Mouse (Mus musculus) liver, adult 2 months (tissue): ENCODE data around the gene Scamp2. TPM values are rescaled to one million over a fixed set of nuclear protein-coding genes. Genes with fewer than 3 reads are reported as not detected.

Source experiments
- DNase-seq: peaks from one replicate; pipeline ENCODE4 v3.0.0-alpha.2; 2011; ENCODE audit warnings: low read depth, low spot score; ENCODE audit errors: extremely low read depth
- H3K27ac ChIP-seq: fragments of 200-500 bp; replicated peaks from 2 replicates; pipeline ENCODE4 v1.5.1; 2012; ENCODE audit warnings: low read depth, mild to moderate bottlenecking, control low read depth, inconsistent platforms, low read length; ENCODE audit not compliant: insufficient read depth
- H3K27me3 ChIP-seq: fragments of 200-500 bp; 2 replicates; pipeline ENCODE4 v1.6.1; 2012; ENCODE audit warnings: mild to moderate bottlenecking, moderate library complexity, low read length, inconsistent platforms; ENCODE audit not compliant: control insufficient read depth, insufficient read depth
- H3K36me3 ChIP-seq: fragments of 200-500 bp; 2 replicates; pipeline ENCODE4 v1.6.1; 2012; ENCODE audit warnings: low read length, inconsistent platforms; ENCODE audit not compliant: control insufficient read depth, insufficient read depth
- H3K4me1 ChIP-seq: fragments of 200-500 bp; 2 replicates; pipeline ENCODE4 v1.6.1; 2011; ENCODE audit warnings: low read length; ENCODE audit not compliant: control insufficient read depth, insufficient read depth
- H3K4me3 ChIP-seq: fragments of 200-500 bp; 2 replicates; pipeline ENCODE4 v1.5.1; 2011; ENCODE audit warnings: low read depth, mild to moderate bottlenecking, control low read depth, low read length, moderate library complexity; ENCODE audit not compliant: insufficient read depth
- H3K79me2 ChIP-seq: fragments of 200-500 bp; 2 replicates; pipeline ENCODE4 v1.6.1; 2012; ENCODE audit warnings: inconsistent platforms, mild to moderate bottlenecking, low read length, moderate library complexity; ENCODE audit not compliant: control insufficient read depth, insufficient read depth
- H3K9ac ChIP-seq: fragments of 200-500 bp; 2 replicates; pipeline ENCODE4 v1.6.1; 2012; ENCODE audit warnings: low read depth, mild to moderate bottlenecking, control low read depth, inconsistent platforms, low read length
- CTCF ChIP-seq: fragments of 200-500 bp; IDR thresholded peaks from 2 replicates; pipeline ENCODE4 v1.5.1; 2011; ENCODE audit warnings: low read depth, low read length, control low read depth
- POLR2A ChIP-seq: fragments of 200-500 bp; IDR thresholded peaks from 2 replicates; pipeline ENCODE4 v1.6.1; 2011; ENCODE audit warnings: low read length, control low read depth; ENCODE audit not compliant: insufficient read depth; ENCODE audit errors: extremely low read depth
- WGBS: fragments of 180-500 bp; shearing (Covaris S2); methylation state at CpG from one replicate; pipeline ENCODE4 v1.1.7; 2018; 5-methylcytosine and 5-hydroxymethylcytosine counted together
- polyA plus RNA-seq: library from polyadenylated mRNA; depleted of rRNA; stranded (reverse); fragments of >200 nt; gene quantifications from 2 replicates; pipeline ENCODE4 v1.2.3, GENCODE M21; 2012
- total RNA-seq: library from RNA; depleted of rRNA; stranded (reverse); fragments of >200 nt; gene quantifications from 2 replicates; pipeline ENCODE4 v1.2.3, GENCODE M21; 2014

The Scamp2 gene
- total and polyA plus RNA-seq, 2 experiments: 10.5 to 32.6 TPM

DNA sequence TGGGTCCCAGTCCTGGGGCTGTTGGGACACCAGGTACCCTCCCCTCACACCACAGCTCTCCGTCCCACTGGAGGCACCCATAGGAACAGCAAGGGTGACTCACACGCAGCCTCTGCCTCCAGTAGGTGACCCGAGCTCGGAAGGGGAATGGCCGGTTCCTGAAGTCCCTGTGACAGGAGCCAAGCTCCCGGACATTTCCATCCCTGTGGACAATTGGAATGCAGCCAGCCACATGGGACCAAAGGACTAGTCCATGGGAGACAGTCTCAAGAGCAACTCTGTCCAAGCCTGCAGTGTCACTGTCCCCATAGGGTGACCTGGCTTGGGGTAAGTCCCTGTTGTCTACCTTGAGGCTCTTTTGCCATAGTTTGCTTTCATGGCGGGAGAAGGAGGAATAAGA lies 53.2 kb downstream of the Scamp2 start:
- 69% methylated on average over 7 of the region's 7 CpGs for WGBS
- Histone ChIP-seq H3K27me3 (no peaks in the 10 kb centered on the region), H3K4me1 (no peaks in the 10 kb centered on the region), H3K27ac (no peak overlapping the region), H3K36me3 (no peaks in the 10 kb centered on the region), H3K79me2 (no peaks in the 10 kb centered on the region), H3K9ac (no peak overlapping the region), H3K4me3 (no peak overlapping the region)
- no peak for DNase-seq
- no peak for TF ChIP-seq POLR2A
- TF ChIP-seq CTCF: no peak

DNA sequence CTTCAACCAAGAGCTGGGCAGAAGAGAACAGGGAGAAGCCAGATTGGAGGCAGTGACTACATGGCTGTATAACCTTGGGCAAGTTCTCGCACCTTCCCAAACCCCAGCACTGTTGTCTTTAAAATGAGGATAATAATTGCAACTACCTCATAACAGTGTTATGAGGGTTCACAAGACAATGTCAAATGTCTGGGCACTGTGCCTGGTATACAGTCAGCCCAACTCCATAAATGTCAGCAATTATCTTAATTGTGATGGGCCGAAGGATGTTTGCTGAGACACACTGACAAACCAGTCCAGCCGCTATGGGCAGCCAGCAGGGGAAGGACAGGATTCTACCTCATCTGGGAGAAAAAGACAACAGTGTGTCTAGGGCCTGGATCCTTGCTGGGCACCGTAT lies 54.0 kb downstream of the Scamp2 start:
- Histone ChIP-seq H3K79me2 (no peaks in the 10 kb centered on the region), H3K27me3 (no peaks in the 10 kb centered on the region), H3K27ac (no peak overlapping the region), H3K9ac (no peak overlapping the region), H3K4me3 (no peak overlapping the region), H3K36me3 (no peaks in the 10 kb centered on the region), H3K4me1 (no peaks in the 10 kb centered on the region)
- TF ChIP-seq CTCF (no peak), POLR2A (no peak)
- DNase-seq: no peak
- 77% methylated on average over 4 of the region's 4 CpGs for WGBS

DNA sequence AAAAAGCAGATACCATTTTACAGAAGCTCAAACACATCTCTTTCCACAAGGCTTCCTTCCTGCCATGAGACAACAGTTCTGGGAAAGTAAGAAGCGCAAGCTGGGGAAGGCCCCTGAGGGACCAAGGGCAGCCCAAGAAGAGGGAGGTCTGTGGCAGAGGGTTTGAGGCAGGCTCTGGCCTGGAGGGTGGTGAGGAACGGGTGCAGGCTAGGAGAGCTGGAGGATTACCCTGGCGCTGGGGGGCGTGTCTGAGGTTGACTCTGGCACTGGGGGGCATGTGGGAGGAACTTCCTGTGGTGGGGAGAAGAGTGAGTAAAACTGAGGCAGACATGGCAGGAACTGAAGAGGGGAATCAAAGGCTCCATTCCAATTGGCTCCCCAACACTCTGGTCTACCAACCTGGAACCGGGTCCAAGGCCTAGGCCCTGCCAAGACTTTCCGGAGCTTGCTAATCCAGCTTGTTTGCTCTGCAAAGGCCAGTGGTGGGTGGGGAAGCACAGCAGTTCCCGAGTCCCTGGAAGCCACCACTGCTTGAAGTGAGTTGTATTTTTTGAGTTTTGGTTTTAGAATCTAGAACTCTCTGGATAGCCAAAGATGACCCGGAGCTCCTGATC lies 56.9 kb downstream of the Scamp2 start:
- 68% methylated on average over 8 of the region's 8 CpGs for WGBS
- H3K9ac ChIP-seq: no peak overlapping the region
- no peaks in the 10 kb centered on the region for H3K36me3 ChIP-seq
- H3K27me3 ChIP-seq: no peaks in the 10 kb centered on the region
- no peak overlapping the region for H3K27ac ChIP-seq
- DNase-seq: no peak
- no peaks in the 10 kb centered on the region for H3K4me1 ChIP-seq
- no peak for TF ChIP-seq POLR2A
- TF ChIP-seq CTCF: no peak
- H3K4me3 ChIP-seq: no peak overlapping the region
- no peaks in the 10 kb centered on the region for H3K79me2 ChIP-seq

DNA sequence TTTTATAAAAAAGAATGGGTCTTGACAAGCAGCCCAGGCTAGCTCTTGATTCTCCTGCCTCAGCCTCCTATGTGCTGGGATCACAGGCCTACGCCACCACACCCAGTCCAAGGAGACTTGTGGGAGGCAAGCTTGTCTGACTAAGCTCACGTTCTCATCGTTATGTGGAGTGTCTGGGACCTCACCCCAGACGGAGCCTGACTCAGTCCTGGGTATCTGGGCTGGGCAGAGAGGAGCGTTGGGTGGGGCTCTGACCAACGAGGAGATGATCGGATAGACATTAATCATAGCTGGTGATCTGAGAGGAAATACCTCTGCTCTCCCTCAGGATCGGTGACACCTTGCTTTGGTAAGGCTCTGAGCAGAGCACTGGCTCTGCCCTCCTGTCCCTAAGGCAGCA lies 58.1 kb downstream of the Scamp2 start:
- no peaks in the 10 kb centered on the region for H3K27me3 ChIP-seq
- WGBS: 83% methylated on average over 8 of the region's 8 CpGs
- H3K4me3 ChIP-seq: no peak overlapping the region
- H3K4me1 ChIP-seq: no peaks in the 10 kb centered on the region
- no peak overlapping the region for H3K27ac ChIP-seq
- no peak for TF ChIP-seq POLR2A
- TF ChIP-seq CTCF: no peak
- H3K79me2 ChIP-seq: no peaks in the 10 kb centered on the region
- DNase-seq: no peak
- no peaks in the 10 kb centered on the region for H3K36me3 ChIP-seq
- no peak overlapping the region for H3K9ac ChIP-seq

DNA sequence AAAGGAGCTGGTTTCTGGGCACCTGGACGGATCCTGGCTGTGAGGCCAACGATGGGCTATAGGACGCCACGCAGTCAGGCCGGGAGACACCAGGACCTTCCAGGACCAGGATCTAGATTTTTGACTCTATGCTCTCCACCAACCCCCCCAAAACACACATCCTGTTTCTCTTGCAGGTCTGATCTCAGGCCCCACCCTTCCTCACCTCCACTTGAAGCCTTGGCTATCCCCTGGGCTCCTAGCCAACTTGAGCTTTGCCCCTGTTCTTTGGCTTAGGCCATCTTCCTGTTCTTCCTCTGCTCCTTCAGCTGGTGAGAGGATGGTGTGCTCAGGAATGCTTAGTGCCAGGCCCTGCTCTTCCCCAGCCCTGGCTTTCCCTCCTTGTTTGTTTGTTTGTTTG lies 59.9 kb downstream of the Scamp2 start, which contains the start of gene Lman1l:
TSS of gene Lman1l (minus strand) at position 101 of the 400 bp plus-strand sequence.
- Histone ChIP-seq H3K36me3 (no peaks in the 10 kb centered on the region; the same call in 1 of the 2 replicates), H3K79me2 (no peaks in the 10 kb centered on the region), H3K27me3 (no peaks in the 10 kb centered on the region), H3K4me1 (peaks cover 5% of the 10 kb centered on the region), H3K27ac (no peak within 1 kb of the TSS), H3K9ac (no peak within 1 kb of the TSS), H3K4me3 (no peak within 1 kb of the TSS)
- no peak for DNase-seq
- TF ChIP-seq POLR2A (no peak), CTCF (no peak)
- 93% methylated on average over 5 of the region's 5 CpGs for WGBS

DNA sequence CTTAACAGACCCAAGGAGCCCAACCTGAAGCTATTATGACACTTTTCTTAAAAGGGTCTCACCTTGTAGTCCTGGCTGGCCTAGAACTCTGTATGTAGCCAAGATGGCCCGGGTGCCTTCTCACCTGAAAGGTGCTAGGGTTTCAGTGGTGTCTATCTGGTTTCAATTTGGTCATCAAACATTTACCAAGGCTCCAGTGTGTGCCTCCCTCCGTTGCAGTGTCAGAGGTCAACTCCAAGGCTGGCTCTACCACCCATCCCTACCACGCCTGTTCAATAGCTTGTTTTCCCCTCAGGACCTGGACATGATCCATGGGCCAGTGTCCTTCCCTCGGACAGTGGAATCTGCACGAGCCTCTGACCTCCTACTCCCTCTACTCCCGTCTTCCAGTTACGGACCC lies 63.6 kb downstream of the Scamp2 start:
- no peak for TF ChIP-seq CTCF
- no peak for TF ChIP-seq POLR2A
- WGBS: 15% methylated on average over 7 of the region's 7 CpGs
- Histone ChIP-seq H3K9ac (no peak overlapping the region), H3K79me2 (no peaks in the 10 kb centered on the region), H3K27me3 (no peaks in the 10 kb centered on the region), H3K27ac (peak overlapping the region; percentile 23; the same call in 1 of the 2 replicates), H3K4me3 (no peak overlapping the region), H3K36me3 (peaks cover 15% of the 10 kb centered on the region; the same call in 1 of the 2 replicates), H3K4me1 (peaks cover 5% of the 10 kb centered on the region)
- peak; percentile 74 for DNase-seq
